Mouse (Mus musculus) ovary, postnatal 10 days (tissue): ENCODE results near the gene 5730522E02Rik.

Experiments
- DNase-seq: peaks from one replicate; pipeline ENCODE4 v3.0.0; 2022; ENCODE audit warnings: low spot score

5730522E02Rik gene

GRCm38 (mm10) chr11:25813446-25813845 lies 397.1 kb downstream of the 5730522E02Rik start:
- DNase-seq: no peak

- no peak for DNase-seq
Observed at GRCm38 (mm10) chr11:25787691-25788090, 422.9 kb downstream of the 5730522E02Rik start.

GRCm38 (mm10) chr11:25772231-25772630 lies 438.3 kb downstream of the 5730522E02Rik start:
- no peak for DNase-seq

- no peak for DNase-seq
Observed at GRCm38 (mm10) chr11:25770991-25771568, 439.5 kb downstream of the 5730522E02Rik start.

GRCm38 (mm10) chr11:25767584-25768333 lies 442.8 kb downstream of the 5730522E02Rik start:
- no peak for DNase-seq

- DNase-seq: no peak
Observed at GRCm38 (mm10) chr11:25753156-25753899, 457.2 kb downstream of the 5730522E02Rik start.

- DNase-seq: no peak
Observed at GRCm38 (mm10) chr11:25752418-25752817, 458.1 kb downstream of the 5730522E02Rik start.

GRCm38 (mm10) chr11:25747098-25747862 lies 463.3 kb downstream of the 5730522E02Rik start:
- no peak for DNase-seq

GRCm38 (mm10) chr11:25743664-25744063 lies 466.9 kb downstream of the 5730522E02Rik start:
- no peak for DNase-seq

GRCm38 (mm10) chr11:25737255-25737654 lies 473.3 kb downstream of the 5730522E02Rik start:
- no peak for DNase-seq

- DNase-seq: no peak
Observed at GRCm38 (mm10) chr11:25729476-25729875, 481.1 kb downstream of the 5730522E02Rik start.

GRCm38 (mm10) chr11:25715447-25716321 lies 494.9 kb downstream of the 5730522E02Rik start:
- no peak for DNase-seq

GRCm38 (mm10) chr11:25710559-25710958 lies 500.0 kb downstream of the 5730522E02Rik start:
- DNase-seq: no peak

- no peak for DNase-seq
Observed at GRCm38 (mm10) chr11:25709892-25710291, 500.7 kb downstream of the 5730522E02Rik start.

GRCm38 (mm10) chr11:25704332-25705168 lies 506.0 kb downstream of the 5730522E02Rik start:
- DNase-seq: no peak

- no peak for DNase-seq
Observed at GRCm38 (mm10) chr11:25702791-25703190, 507.8 kb downstream of the 5730522E02Rik start.

GRCm38 (mm10) chr11:25697508-25698193 lies 512.9 kb downstream of the 5730522E02Rik start:
- DNase-seq: no peak

- DNase-seq: no peak
Observed at GRCm38 (mm10) chr11:25696168-25696567, 514.4 kb downstream of the 5730522E02Rik start.

- DNase-seq: no peak
Observed at GRCm38 (mm10) chr11:25684731-25685130, 525.8 kb downstream of the 5730522E02Rik start.

GRCm38 (mm10) chr11:25679856-25680255 lies 530.7 kb downstream of the 5730522E02Rik start:
- no peak for DNase-seq
